Mouse (Mus musculus) midbrain, postnatal 0 days (tissue): ENCODE data around the gene Myh9. TPM values are rescaled to one million over a fixed set of nuclear protein-coding genes. Genes with fewer than 3 reads are reported as not detected.

ENCODE experiments used
- ATAC-seq: fragments of 200-750 bp; cut with Nextera tagmentation; 2 replicates; pipeline ENCODE4 v1.8.0; 2017; ENCODE audit warnings: moderate number of reproducible peaks, mild to moderate bottlenecking, moderate TSS enrichment, moderate library complexity; ENCODE audit not compliant: low FRiP score
- DNase-seq: peaks from one replicate; pipeline ENCODE4 v3.0.0-alpha.2; 2015; ENCODE audit warnings: low spot score
- H3K27ac ChIP-seq: fragments of 300-500 bp; sonication (generic); 2 replicates; pipeline ENCODE4 v1.5.1; 2014; ENCODE audit warnings: low read depth, mild to moderate bottlenecking, low read length, mixed read lengths
- H3K27me3 ChIP-seq: fragments of 300-500 bp; sonication (generic); 2 replicates; pipeline ENCODE4 v1.6.1; 2014; ENCODE audit warnings: low read length, control low read depth, mixed read lengths; ENCODE audit not compliant: insufficient read depth
- H3K36me3 ChIP-seq: fragments of 300-500 bp; sonication (generic); 2 replicates; pipeline ENCODE4 v1.6.1; 2014; ENCODE audit warnings: low read length, control low read depth, mixed read lengths; ENCODE audit not compliant: insufficient read depth
- H3K4me1 ChIP-seq: fragments of 300-500 bp; sonication (generic); 2 replicates; pipeline ENCODE4 v1.6.1; 2014; ENCODE audit warnings: mild to moderate bottlenecking, control low read depth, antibody characterized with exemption, low read length, mixed read lengths; ENCODE audit not compliant: insufficient read depth
- H3K4me2 ChIP-seq: fragments of 300-500 bp; sonication (generic); 2 replicates; pipeline ENCODE4 v1.6.1; 2014; ENCODE audit warnings: low read depth, mild to moderate bottlenecking, low read length, mixed read lengths; ENCODE audit not compliant: poor library complexity, severe bottlenecking
- H3K4me3 ChIP-seq: fragments of 300-500 bp; sonication (generic); 2 replicates; pipeline ENCODE4 v1.5.1; 2014; ENCODE audit warnings: low read depth, mild to moderate bottlenecking, low read length, moderate library complexity
- H3K9ac ChIP-seq: fragments of 300-500 bp; sonication (generic); replicated peaks from 2 replicates; pipeline ENCODE4 v1.6.1; 2014; ENCODE audit warnings: mild to moderate bottlenecking, low read length, moderate library complexity, mixed read lengths; ENCODE audit not compliant: poor library complexity, severe bottlenecking
- H3K9me3 ChIP-seq: fragments of 300-500 bp; sonication (generic); 2 replicates; pipeline ENCODE4 v1.6.1; 2016; ENCODE audit warnings: low read length, control low read depth
- CTCF ChIP-seq: IDR thresholded peaks from 2 replicates; pipeline ENCODE4 v1.5.1; 2016; ENCODE audit warnings: antibody characterized with exemption, mild to moderate bottlenecking
- WGBS: fragments of 180-500 bp; shearing (Covaris S2); extraction: QIAGEN DNeasy Blood & Tissue Kit; methylation state at CpG from one replicate; pipeline ENCODE4 v1.1.7; 2014; 5-methylcytosine and 5-hydroxymethylcytosine counted together
- polyA plus RNA-seq: library from polyadenylated mRNA; unstranded; fragments of >200 nt; fragmentation: Nextera tagmentation; extraction: Ambion mirVana; gene quantifications from 2 replicates; pipeline ENCODE4 v1.2.1, GENCODE M21; 2015
- total RNA-seq: library from RNA; depleted of rRNA; stranded (reverse); fragments of >200 nt; gene quantifications from 2 replicates; pipeline ENCODE4 v1.2.3, GENCODE M21; 2014

The Myh9 gene
- total and polyA plus RNA-seq, 2 experiments from 2014 or later, result 8.2 to 26.9 TPM

- Histone ChIP-seq H3K4me3 (no peak overlapping the region), H3K4me1 (no peaks in the 10 kb centered on the region), H3K9ac (no peak overlapping the region), H3K9me3 (no peaks in the 10 kb centered on the region), H3K36me3 (no peaks in the 10 kb centered on the region), H3K27ac (no peak overlapping the region), H3K4me2 (no peak overlapping the region), H3K27me3 (no peaks in the 10 kb centered on the region)
- 71% methylated on average over 5 of the region's 5 CpGs for WGBS
- no peak for ATAC-seq
- TF ChIP-seq CTCF, result no peak
- DNase-seq, result no peak
Observed at GRCm38 (mm10) chr15:77881698-77882097, 39.7 kb upstream of the Myh9 start.

- no peak overlapping the region for H3K9ac ChIP-seq
- DNase-seq (no peak), ATAC-seq (no peak)
- H3K27ac ChIP-seq, result no peak overlapping the region
- H3K9me3 ChIP-seq, result no peaks in the 10 kb centered on the region
- H3K36me3 ChIP-seq, result no peaks in the 10 kb centered on the region
- WGBS, result 86% methylated on average over 5 of the region's 5 CpGs
- no peak overlapping the region for H3K4me3 ChIP-seq
- TF ChIP-seq CTCF, result no peak
- H3K27me3 ChIP-seq, result no peaks in the 10 kb centered on the region
- H3K4me1 ChIP-seq, result no peaks in the 10 kb centered on the region
- no peak overlapping the region for H3K4me2 ChIP-seq
Observed at GRCm38 (mm10) chr15:77880738-77881137, 38.8 kb upstream of the Myh9 start.

GRCm38 (mm10) chr15:77879756-77880155, 37.8 kb upstream of the Myh9 start:
- Histone ChIP-seq H3K4me3 (no peak overlapping the region), H3K4me2 (no peak overlapping the region), H3K36me3 (no peaks in the 10 kb centered on the region), H3K27ac (no peak overlapping the region), H3K4me1 (no peaks in the 10 kb centered on the region), H3K27me3 (no peaks in the 10 kb centered on the region), H3K9me3 (no peaks in the 10 kb centered on the region), H3K9ac (no peak overlapping the region)
- TF ChIP-seq CTCF, result no peak
- ATAC-seq, result no peak
- no peak for DNase-seq
- 91% methylated on average over 3 of the region's 3 CpGs for WGBS

GRCm38 (mm10) chr15:77877209-77877608, 35.2 kb upstream of the Myh9 start:
- no peaks in the 10 kb centered on the region for H3K4me1 ChIP-seq
- H3K36me3 ChIP-seq, result no peaks in the 10 kb centered on the region
- no peak overlapping the region for H3K4me3 ChIP-seq
- H3K9me3 ChIP-seq, result no peaks in the 10 kb centered on the region
- H3K9ac ChIP-seq, result no peak overlapping the region
- DNase-seq (no peak), ATAC-seq (no peak)
- 74% methylated on average over 2 of the region's 2 CpGs for WGBS
- no peak overlapping the region for H3K27ac ChIP-seq
- no peak overlapping the region for H3K4me2 ChIP-seq
- no peak for TF ChIP-seq CTCF
- H3K27me3 ChIP-seq, result no peaks in the 10 kb centered on the region

- no peak overlapping the region for H3K9ac ChIP-seq
- 87% methylated on average over 3 of the region's 3 CpGs for WGBS
- H3K36me3 ChIP-seq, result no peaks in the 10 kb centered on the region
- H3K27ac ChIP-seq, result no peak overlapping the region
- no peaks in the 10 kb centered on the region for H3K27me3 ChIP-seq
- H3K9me3 ChIP-seq, result no peaks in the 10 kb centered on the region
- H3K4me2 ChIP-seq, result no peak overlapping the region
- H3K4me1 ChIP-seq, result no peaks in the 10 kb centered on the region
- TF ChIP-seq CTCF, result no peak
- H3K4me3 ChIP-seq, result no peak overlapping the region
- no peak for ATAC-seq
- DNase-seq, result no peak
Observed at GRCm38 (mm10) chr15:77876716-77877115, 34.7 kb upstream of the Myh9 start.

GRCm38 (mm10) chr15:77875953-77876352, 34.0 kb upstream of the Myh9 start:
- Histone ChIP-seq H3K27ac (no peak overlapping the region), H3K36me3 (no peaks in the 10 kb centered on the region), H3K9me3 (no peaks in the 10 kb centered on the region), H3K4me1 (no peaks in the 10 kb centered on the region), H3K27me3 (no peaks in the 10 kb centered on the region), H3K4me3 (no peak overlapping the region), H3K9ac (no peak overlapping the region), H3K4me2 (no peak overlapping the region)
- 95% methylated on average over 6 of the region's 6 CpGs for WGBS
- DNase-seq (no peak), ATAC-seq (no peak)
- TF ChIP-seq CTCF, result no peak
